Mouse (Mus musculus) E14TG2a.4 (cell line): Measurements from ENCODE around the gene 1110002E22Rik.

ENCODE experiments used
- CTCF ChIP-seq: conservative IDR thresholded peaks from 2 replicates; pipeline ENCODE4 v1.5.1; 2014; ENCODE audit warnings: low read length
- NANOG ChIP-seq: IDR thresholded peaks from 2 replicates; pipeline ENCODE4 v1.6.1; 2014; ENCODE audit warnings: borderline replicate concordance, low read length, mixed read lengths
- POU5F1 ChIP-seq: IDR thresholded peaks from 2 replicates; pipeline ENCODE4 v1.6.1; 2014; ENCODE audit warnings: low read length, borderline replicate concordance

- TF ChIP-seq CTCF (no peak), POU5F1 (no peak), NANOG (no peak)
Measured at GRCm38 (mm10) chr3:138053969-138054368, 10.9 kb upstream of the 1110002E22Rik start.
